Mouse (Mus musculus) layer of hippocampus, postnatal 10 days (tissue): ENCODE measurements at regions not wholly inside any gene's neighbourhood (a gene's known extent, or its start where the extent isn't known, plus 50 kb on each side); places are given as distances from the start of the nearest gene placed in this dataset.

Source experiments
- DNase-seq, 2 experiments: peaks; one replicate each; pipeline ENCODE4 v3.0.0; 2021; ENCODE audit warnings: low spot score in 2 of 2

GRCm38 (mm10) chrX:166725761-166726503 lies 140.4 kb upstream of the Egfl6 start:
- DNase-seq = no peak

- no peak for DNase-seq
Measured at GRCm38 (mm10) chrX:166718075-166718474, 132.6 kb upstream of the Egfl6 start.

GRCm38 (mm10) chrX:166709306-166709705 lies 123.8 kb upstream of the Egfl6 start:
- no peak for DNase-seq

GRCm38 (mm10) chrX:166708106-166708505 lies 122.6 kb upstream of the Egfl6 start:
- no peak for DNase-seq

GRCm38 (mm10) chrX:166707029-166707428 lies 121.5 kb upstream of the Egfl6 start:
- DNase-seq = no peak

GRCm38 (mm10) chrX:166704311-166704710 lies 118.8 kb upstream of the Egfl6 start:
- DNase-seq = no peak

- no peak for DNase-seq
Measured at GRCm38 (mm10) chrX:166694219-166694618, 108.7 kb upstream of the Egfl6 start.

GRCm38 (mm10) chrX:166688779-166689178 lies 103.3 kb upstream of the Egfl6 start:
- no peak for DNase-seq

- DNase-seq = no peak
Measured at GRCm38 (mm10) chrX:166673404-166673803, 87.9 kb upstream of the Egfl6 start.

- no peak for DNase-seq
Measured at GRCm38 (mm10) chrX:166672617-166673016, 87.1 kb upstream of the Egfl6 start.

- DNase-seq = no peak
Measured at GRCm38 (mm10) chrX:166671853-166672252, 86.3 kb upstream of the Egfl6 start.

GRCm38 (mm10) chrX:166666304-166666703 lies 80.8 kb upstream of the Egfl6 start:
- no peak for DNase-seq

GRCm38 (mm10) chrX:166661808-166662207 lies 76.3 kb upstream of the Egfl6 start:
- peak; percentile 6 to 18 for DNase-seq

- DNase-seq = peak in 1 of 2 experiments; percentile 39
Measured at GRCm38 (mm10) chrX:166661043-166661718, 75.7 kb upstream of the Egfl6 start.

GRCm38 (mm10) chrX:166660715-166661042 lies 75.2 kb upstream of the Egfl6 start:
- DNase-seq = peak; percentile 60 to 68

- peak; percentile 18 to 49 for DNase-seq
Measured at GRCm38 (mm10) chrX:166652400-166652799, 66.9 kb upstream of the Egfl6 start.

- no peak for DNase-seq
Measured at GRCm38 (mm10) chrX:166645713-166646112, 60.2 kb upstream of the Egfl6 start.

- DNase-seq = no peak
Measured at GRCm38 (mm10) chrX:166641256-166641655, 55.7 kb upstream of the Egfl6 start.

- DNase-seq = no peak
Measured at GRCm38 (mm10) chrX:166640258-166640657, 54.7 kb upstream of the Egfl6 start.
